Mouse (Mus musculus): ENCODE measurements around the gene A430033K04Rik. TPM values are rescaled to one million over a fixed set of nuclear protein-coding genes. Genes with fewer than 3 reads are reported as not detected.

The A430033K04Rik gene
- polyA plus RNA-seq, 1 experiment = 1.3 TPM

GRCm38 (mm10) chr5:138689254-138689653 lies 66.6 kb downstream of the A430033K04Rik start:
- no peak overlapping the region for H3K4me3 ChIP-seq
- H3K79me2 ChIP-seq (ENCODE audit: control insufficient read depth, insufficient read depth) = no peaks in the 10 kb centered on the region
- no peaks in the 10 kb centered on the region for H3K36me3 ChIP-seq (ENCODE audit: control insufficient read depth, insufficient read depth)
- no peak overlapping the region for H3ac ChIP-seq (ENCODE audit: control insufficient read depth, insufficient read length)
- no peak for TF ChIP-seq POLR2AphosphoS2 (IDR thresholded peaks at IDR 0.05; ENCODE audit: insufficient read length, low read depth)
- no peak for TF ChIP-seq TCF3 (IDR thresholded peaks at IDR 0.05; ENCODE audit: insufficient read length, low read depth)
- TF ChIP-seq USF1 (IDR thresholded peaks at IDR 0.05; ENCODE audit: low read depth) = no peak
- H3K27me3 ChIP-seq (ENCODE audit: control insufficient read depth, insufficient read depth, insufficient read length) = no peaks in the 10 kb centered on the region
- no peak overlapping the region for H3K4me2 ChIP-seq (ENCODE audit: low read depth)

- Histone ChIP-seq H3K4me3 (no peak overlapping the region), H3K27me3 (ENCODE audit: control insufficient read depth, insufficient read depth, insufficient read length) (no peaks in the 10 kb centered on the region), H3K79me2 (ENCODE audit: control insufficient read depth, insufficient read depth) (no peaks in the 10 kb centered on the region), H3K36me3 (ENCODE audit: control insufficient read depth, insufficient read depth) (no peaks in the 10 kb centered on the region), H3ac (ENCODE audit: control insufficient read depth, insufficient read length) (no peak overlapping the region), H3K4me2 (ENCODE audit: low read depth) (peak overlapping the region; percentile 63)
- TF ChIP-seq POLR2AphosphoS2 (IDR thresholded peaks at IDR 0.05; ENCODE audit: insufficient read length, low read depth) (no peak), TCF3 (IDR thresholded peaks at IDR 0.05; ENCODE audit: insufficient read length, low read depth) (no peak), SRF (IDR thresholded peaks at IDR 0.05; ENCODE audit: control insufficient read depth, insufficient read length, low read depth) (no peak), USF1 (IDR thresholded peaks at IDR 0.05; ENCODE audit: low read depth) (no peak), REST (IDR thresholded peaks at IDR 0.05; ENCODE audit: insufficient read depth, insufficient read length) (no peak), TCF12 (IDR thresholded peaks at IDR 0.05; ENCODE audit: insufficient read depth, poor library complexity, severe bottlenecking) (no peak), E2F4 (IDR thresholded peaks at IDR 0.05; ENCODE audit: insufficient read depth) (no peak)
Observed at GRCm38 (mm10) chr5:138692936-138693570, 70.4 kb downstream of the A430033K04Rik start.

GRCm38 (mm10) chr5:138694036-138694435 lies 71.4 kb downstream of the A430033K04Rik start:
- Histone ChIP-seq H3K4me3 (no peak overlapping the region), H3K27me3 (ENCODE audit: control insufficient read depth, insufficient read depth, insufficient read length) (no peaks in the 10 kb centered on the region), H3K36me3 (ENCODE audit: control insufficient read depth, insufficient read depth) (no peaks in the 10 kb centered on the region), H3K79me2 (ENCODE audit: control insufficient read depth, insufficient read depth) (no peaks in the 10 kb centered on the region), H3K4me2 (ENCODE audit: low read depth) (peak overlapping the region; percentile 63), H3ac (ENCODE audit: control insufficient read depth, insufficient read length) (no peak overlapping the region)
- TF ChIP-seq TCF12 (IDR thresholded peaks at IDR 0.05; ENCODE audit: insufficient read depth, poor library complexity, severe bottlenecking) (peak; percentile 92), REST (IDR thresholded peaks at IDR 0.05; ENCODE audit: insufficient read depth, insufficient read length) (no peak), MYOG (IDR thresholded peaks at IDR 0.05; ENCODE audit: control insufficient read depth in 1 of 3, insufficient read depth in 1 of 3, insufficient read length in 2 of 3, low read depth in 2 of 3) (peak; percentile 20 to 73 (median 53)), MYOD1 (IDR thresholded peaks at IDR 0.05; ENCODE audit: control insufficient read depth in 1 of 3, insufficient read length in 2 of 3, low read depth in 2 of 3) (peak; percentile 97 to 99 (median 99)), SRF (IDR thresholded peaks at IDR 0.05; ENCODE audit: control insufficient read depth, insufficient read length, low read depth) (no peak), MAX (IDR thresholded peaks at IDR 0.05; ENCODE audit: low read depth) (no peak), POLR2A (IDR thresholded peaks at IDR 0.05; ENCODE audit: insufficient read length, low read depth) (peak; percentile 34), POLR2AphosphoS2 (IDR thresholded peaks at IDR 0.05; ENCODE audit: insufficient read length, low read depth) (no peak), TCF3 (IDR thresholded peaks at IDR 0.05; ENCODE audit: insufficient read length, low read depth) (peak; percentile 46), USF1 (IDR thresholded peaks at IDR 0.05; ENCODE audit: low read depth) (no peak), CEBPB (IDR thresholded peaks at IDR 0.05; ENCODE audit: insufficient read depth, poor library complexity, severe bottlenecking) (no peak), E2F4 (IDR thresholded peaks at IDR 0.05; ENCODE audit: insufficient read depth) (no peak)

- TF ChIP-seq MYOD1 (IDR thresholded peaks at IDR 0.05; ENCODE audit: control insufficient read depth in 1 of 3, insufficient read length in 2 of 3, low read depth in 2 of 3) = peak in 1 of 3 experiments; percentile 77
- TF ChIP-seq E2F4 (IDR thresholded peaks at IDR 0.05; ENCODE audit: insufficient read depth) = no peak
- TF ChIP-seq MYOG (IDR thresholded peaks at IDR 0.05; ENCODE audit: control insufficient read depth in 1 of 3, insufficient read depth in 1 of 3, insufficient read length in 2 of 3, low read depth in 2 of 3) = peak in 2 of 3 experiments; percentile 22 to 82
- no peaks in the 10 kb centered on the region for H3K79me2 ChIP-seq (ENCODE audit: control insufficient read depth, insufficient read depth)
- no peaks in the 10 kb centered on the region for H3K36me3 ChIP-seq (ENCODE audit: control insufficient read depth, insufficient read depth)
- no peak overlapping the region for H3ac ChIP-seq (ENCODE audit: control insufficient read depth, insufficient read length)
- H3K27me3 ChIP-seq (ENCODE audit: control insufficient read depth, insufficient read depth, insufficient read length) = no peaks in the 10 kb centered on the region
- H3K4me2 ChIP-seq (ENCODE audit: low read depth) = peak overlapping the region; percentile 63
- no peak overlapping the region for H3K4me3 ChIP-seq
Observed at GRCm38 (mm10) chr5:138694496-138695167, 72.0 kb downstream of the A430033K04Rik start.

- H3K4me2 ChIP-seq (ENCODE audit: low read depth) = no peak overlapping the region
- H3K4me3 ChIP-seq = no peak overlapping the region
- H3K27me3 ChIP-seq (ENCODE audit: control insufficient read depth, insufficient read depth, insufficient read length) = no peaks in the 10 kb centered on the region
- H3K79me2 ChIP-seq (ENCODE audit: control insufficient read depth, insufficient read depth) = no peaks in the 10 kb centered on the region
- H3ac ChIP-seq (ENCODE audit: control insufficient read depth, insufficient read length) = no peak overlapping the region
- no peaks in the 10 kb centered on the region for H3K36me3 ChIP-seq (ENCODE audit: control insufficient read depth, insufficient read depth)
- no peak for TF ChIP-seq SRF (IDR thresholded peaks at IDR 0.05; ENCODE audit: control insufficient read depth, insufficient read length, low read depth)
- TF ChIP-seq MYOD1 (IDR thresholded peaks at IDR 0.05; ENCODE audit: control insufficient read depth in 1 of 3, insufficient read length in 2 of 3, low read depth in 2 of 3) = no peak
- TF ChIP-seq MYOG (IDR thresholded peaks at IDR 0.05; ENCODE audit: control insufficient read depth in 1 of 3, insufficient read depth in 1 of 3, insufficient read length in 2 of 3, low read depth in 2 of 3) = no peak
- TF ChIP-seq REST (IDR thresholded peaks at IDR 0.05; ENCODE audit: insufficient read depth, insufficient read length) = no peak
- no peak for TF ChIP-seq CEBPB (IDR thresholded peaks at IDR 0.05; ENCODE audit: insufficient read depth, poor library complexity, severe bottlenecking)
- TF ChIP-seq E2F4 (IDR thresholded peaks at IDR 0.05; ENCODE audit: insufficient read depth) = no peak
- no peak for TF ChIP-seq POLR2AphosphoS2 (IDR thresholded peaks at IDR 0.05; ENCODE audit: insufficient read length, low read depth)
- no peak for TF ChIP-seq POLR2A (IDR thresholded peaks at IDR 0.05; ENCODE audit: insufficient read length, low read depth)
- TF ChIP-seq TCF3 (IDR thresholded peaks at IDR 0.05; ENCODE audit: insufficient read length, low read depth) = no peak
- TF ChIP-seq TCF12 (IDR thresholded peaks at IDR 0.05; ENCODE audit: insufficient read depth, poor library complexity, severe bottlenecking) = no peak
- TF ChIP-seq USF1 (IDR thresholded peaks at IDR 0.05; ENCODE audit: low read depth) = no peak
Observed at GRCm38 (mm10) chr5:138697466-138697865, 74.8 kb downstream of the A430033K04Rik start.
